Mouse (Mus musculus) CD8-positive naive resting alpha-beta T cell, adult 2 months (primary cell): ENCODE results near the gene Olfr1393.
A peak's percentile ranks its signal among the peaks of the same experiment; 100 is the strongest.
"Not testable (repeated sequence)": the region's sequence is repeated elsewhere in the genome, so short reads cannot be mapped to it uniquely, and the experiment has no call there.

ENCODE experiments used
- DNase-seq, 2 experiments: peaks; one replicate each; pipeline ENCODE4 v3.0.0; 2022; ENCODE audit warnings: low read depth in 2 of 2, low spot score in 2 of 2

Olfr1393 gene

GRCm38 (mm10) chr11:49250422-49251379 is 27.4 kb upstream of the Olfr1393 start:
- DNase-seq: peak; percentile 51 to 54

GRCm38 (mm10) chr11:49251380-49251761 is 26.7 kb upstream of the Olfr1393 start:
- no peak for DNase-seq

DNA sequence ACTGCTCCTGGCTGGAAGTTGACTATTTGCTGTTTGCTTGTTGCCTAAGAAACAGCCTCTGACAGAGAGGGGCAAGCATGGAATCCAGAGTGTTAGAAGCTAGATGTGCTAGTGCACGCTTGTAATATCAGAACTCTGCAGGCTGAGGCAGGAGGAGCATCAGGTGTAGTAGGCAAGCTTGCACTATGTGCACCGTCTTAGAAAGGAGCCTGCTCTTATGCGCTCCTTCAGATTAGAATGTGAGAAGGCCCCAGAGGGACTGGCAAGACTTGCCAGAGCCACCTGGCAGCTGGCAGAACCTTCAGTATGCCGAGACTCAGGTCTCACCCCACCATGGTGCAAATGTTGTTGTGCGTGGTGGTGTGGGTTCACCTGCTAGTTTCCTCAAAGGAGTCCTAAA is 26.1 kb upstream of the Olfr1393 start:
- no peak for DNase-seq

- no peak for DNase-seq
Measured at GRCm38 (mm10) chr11:49253035-49253434, 25.1 kb upstream of the Olfr1393 start.

GRCm38 (mm10) chr11:49259296-49259695 is 18.8 kb upstream of the Olfr1393 start:
- no peak for DNase-seq

DNA sequence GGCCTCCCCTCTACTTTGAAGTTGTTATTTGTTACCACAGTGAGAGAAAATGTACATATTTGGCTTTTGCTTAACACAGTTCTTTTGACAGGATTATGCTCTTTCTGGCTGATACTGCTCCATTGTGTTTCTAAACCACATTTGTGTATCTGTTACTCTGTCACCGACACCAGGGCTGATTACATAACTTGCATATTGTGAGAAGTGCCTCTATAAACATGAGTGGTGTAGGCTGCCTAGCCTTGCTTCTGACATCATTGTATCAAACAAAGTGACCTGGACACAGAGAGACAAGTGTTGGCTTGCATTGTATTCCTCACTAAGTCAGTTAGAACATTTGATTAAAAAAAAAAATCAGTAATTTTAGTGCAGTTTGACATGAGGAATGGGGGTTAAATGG is 18.3 kb upstream of the Olfr1393 start:
- no peak for DNase-seq

GRCm38 (mm10) chr11:49260598-49261312 is 17.3 kb upstream of the Olfr1393 start:
- no peak for DNase-seq

DNA sequence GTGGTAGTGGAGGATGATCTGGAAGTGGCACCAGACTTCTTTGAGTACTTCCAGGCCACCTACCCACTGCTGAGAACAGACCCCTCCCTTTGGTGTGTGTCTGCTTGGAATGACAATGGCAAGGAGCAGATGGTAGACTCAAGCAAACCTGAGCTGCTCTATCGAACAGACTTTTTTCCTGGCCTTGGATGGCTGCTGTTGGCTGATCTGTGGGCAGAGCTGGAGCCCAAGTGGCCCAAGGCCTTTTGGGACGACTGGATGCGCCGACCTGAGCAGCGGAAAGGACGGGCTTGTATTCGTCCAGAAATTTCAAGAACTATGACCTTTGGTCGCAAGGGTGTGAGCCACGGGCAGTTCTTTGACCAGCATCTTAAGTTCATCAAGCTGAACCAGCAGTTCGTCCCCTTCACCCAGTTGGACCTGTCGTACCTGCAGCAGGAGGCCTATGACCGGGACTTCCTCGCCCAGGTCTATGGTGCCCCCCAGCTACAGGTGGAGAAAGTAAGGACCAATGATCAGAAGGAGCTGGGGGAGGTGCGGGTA is 16.7 kb upstream of the Olfr1393 start:
- DNase-seq: no peak

DNA sequence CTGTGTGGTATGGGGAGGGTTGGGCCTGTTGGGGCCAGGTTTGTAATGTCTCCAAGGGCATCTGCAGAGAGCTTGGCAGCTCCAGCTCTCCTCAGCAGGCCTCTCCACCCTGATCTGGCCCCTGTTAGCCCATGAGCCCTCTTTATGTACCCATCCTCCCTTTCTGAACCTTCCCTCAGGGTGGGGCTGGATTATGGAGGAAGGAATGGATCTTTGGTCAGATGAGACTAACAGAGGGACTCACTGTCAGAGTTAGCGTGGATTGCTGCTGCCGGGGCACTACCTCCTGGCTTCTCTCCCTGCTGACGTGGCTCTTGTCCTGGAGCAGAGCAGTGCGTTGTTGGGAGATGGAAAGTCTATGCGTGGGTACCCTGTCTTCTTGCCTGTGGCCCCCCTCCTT is 15.8 kb upstream of the Olfr1393 start:
- no peak for DNase-seq

GRCm38 (mm10) chr11:49263149-49263548 is 15.0 kb upstream of the Olfr1393 start:
- DNase-seq: no peak

DNA sequence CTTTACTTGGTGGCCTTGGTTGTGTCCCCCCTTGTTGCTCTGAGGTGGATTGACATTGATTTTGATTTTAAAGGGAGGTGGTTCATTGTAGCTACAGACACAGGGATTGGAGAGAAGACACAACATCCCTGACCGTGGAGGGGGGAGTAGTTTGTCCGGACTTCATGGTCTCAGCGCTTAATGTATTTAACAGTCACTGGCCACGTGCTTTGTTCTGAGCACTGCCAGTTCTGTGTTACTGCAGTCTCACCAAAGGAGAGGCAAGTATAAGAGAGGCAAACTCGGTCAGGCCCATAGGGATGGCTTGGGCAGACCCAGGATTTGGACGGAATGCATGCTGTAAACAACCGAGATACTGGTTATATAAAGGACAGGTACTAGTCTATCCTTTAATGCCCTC is 14.0 kb upstream of the Olfr1393 start:
- DNase-seq: no peak

GRCm38 (mm10) chr11:49264622-49265021 is 13.5 kb upstream of the Olfr1393 start:
- DNase-seq: no peak

GRCm38 (mm10) chr11:49265101-49265500 is 13.0 kb upstream of the Olfr1393 start:
- no peak for DNase-seq

GRCm38 (mm10) chr11:49266671-49267070 is 11.4 kb upstream of the Olfr1393 start:
- DNase-seq: no peak

DNA sequence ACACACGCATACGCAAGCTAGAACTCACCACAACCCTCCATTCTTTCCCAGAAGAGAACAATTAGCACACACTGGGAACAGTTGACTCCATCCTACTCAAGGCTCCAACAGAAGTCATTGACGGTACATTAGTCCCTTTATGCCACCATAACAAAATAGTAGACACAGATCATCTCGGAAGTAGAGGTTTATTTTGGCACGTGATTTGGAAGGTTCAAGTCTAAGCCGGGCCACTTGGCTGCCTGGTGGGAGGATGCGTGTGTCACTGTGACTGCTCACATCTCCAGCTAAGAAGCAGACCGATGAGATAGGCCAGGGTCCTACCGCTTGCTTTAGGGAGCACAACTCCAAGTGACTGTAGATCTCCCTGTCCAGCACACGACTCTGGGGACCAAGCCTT is 10.8 kb upstream of the Olfr1393 start:
- no peak for DNase-seq

GRCm38 (mm10) chr11:49267970-49268579 is 10.0 kb upstream of the Olfr1393 start:
- DNase-seq: no peak

DNA sequence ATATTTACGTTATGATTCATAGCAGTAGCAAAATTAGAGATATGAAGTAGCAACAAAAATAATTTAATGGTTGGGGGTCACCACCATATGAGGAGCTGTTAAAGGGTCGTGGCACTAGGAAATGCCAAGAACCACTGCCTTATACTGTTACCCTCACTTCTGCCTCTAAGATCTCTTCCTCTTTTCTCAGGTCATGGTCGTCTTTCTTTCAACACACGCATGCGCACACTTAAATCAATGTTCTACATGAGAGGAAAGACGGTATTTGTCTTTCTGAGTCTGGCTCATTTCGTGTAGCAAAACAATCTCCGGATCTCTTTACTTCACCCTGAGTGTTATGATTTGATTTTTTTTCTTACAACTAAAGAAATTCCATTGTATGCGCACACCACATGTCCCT is 8.3 kb upstream of the Olfr1393 start:
- no peak for DNase-seq

DNA sequence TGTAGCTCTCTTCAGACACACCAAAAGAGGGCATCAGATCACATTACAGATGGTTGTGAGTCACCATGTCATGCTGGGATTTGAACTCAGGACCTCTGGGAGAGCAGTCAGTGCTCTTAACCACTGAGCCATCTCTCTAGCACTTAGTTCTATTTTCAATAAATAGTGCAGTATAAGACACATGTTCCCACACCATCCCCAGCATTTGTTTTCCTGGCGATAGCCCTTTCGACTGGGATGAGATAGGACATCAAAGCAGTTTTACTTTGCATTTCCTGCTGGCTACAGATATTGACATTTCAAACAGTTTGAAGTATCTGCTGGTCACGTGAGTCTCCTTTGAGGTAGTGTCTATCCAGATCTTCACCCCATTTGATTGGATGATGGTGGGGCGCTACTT is 7.7 kb upstream of the Olfr1393 start:
- no peak for DNase-seq

DNA sequence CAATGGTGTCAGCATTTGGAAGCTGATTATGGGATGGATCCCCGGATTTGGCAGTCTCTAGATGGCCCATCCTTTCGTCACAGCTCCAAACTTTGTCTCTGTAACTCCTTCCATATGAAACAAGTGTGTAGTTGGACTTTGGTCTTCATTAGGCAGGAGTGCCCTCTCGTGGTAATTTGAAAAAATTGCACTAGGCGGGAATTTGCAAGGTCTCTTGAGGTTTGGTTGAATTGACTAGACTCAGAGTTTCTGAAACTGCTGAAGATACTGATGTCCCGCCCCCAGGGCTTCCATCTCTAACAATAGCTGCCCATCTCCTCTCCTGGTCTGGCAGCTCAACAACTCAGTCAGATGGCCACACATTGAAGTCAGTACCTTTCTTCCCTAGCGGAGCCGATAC is 6.8 kb upstream of the Olfr1393 start:
- DNase-seq: peak in 1 of 2 experiments; percentile 64

- no peak for DNase-seq
Measured at GRCm38 (mm10) chr11:49273834-49274519, 4.1 kb upstream of the Olfr1393 start.

DNA sequence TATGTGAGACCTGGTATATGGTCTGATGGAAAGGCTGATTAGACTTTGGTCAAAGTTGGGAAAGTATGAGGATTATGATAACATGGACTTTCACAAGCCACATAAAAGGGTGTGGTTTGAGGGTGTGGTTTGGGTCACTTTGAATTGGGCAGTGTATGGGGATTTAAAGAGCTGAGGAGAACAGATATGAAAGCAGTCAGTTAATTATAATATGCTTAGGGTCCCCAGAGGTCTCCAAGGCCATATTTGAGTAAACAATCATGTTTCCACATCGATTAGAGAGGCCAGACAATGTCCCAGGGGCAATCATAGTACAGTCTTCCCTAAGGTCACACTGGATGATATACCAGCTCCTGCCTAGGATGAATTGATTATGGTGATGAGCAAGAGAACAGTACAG is 6.9 kb downstream of the Olfr1393 start, which contains the start of gene Olfr1392:
Gene Olfr1392, plus strand, starts transcription at position 301 of the 400 bp plus-strand sequence.
- not testable (repeated sequence) for DNase-seq
